Mouse (Mus musculus): ENCODE measurements at regions not wholly inside any gene's neighbourhood (a gene's known extent, or its start where the extent isn't known, plus 50 kb on each side); places are given as distances from the start of the nearest gene placed in this dataset.

DNA sequence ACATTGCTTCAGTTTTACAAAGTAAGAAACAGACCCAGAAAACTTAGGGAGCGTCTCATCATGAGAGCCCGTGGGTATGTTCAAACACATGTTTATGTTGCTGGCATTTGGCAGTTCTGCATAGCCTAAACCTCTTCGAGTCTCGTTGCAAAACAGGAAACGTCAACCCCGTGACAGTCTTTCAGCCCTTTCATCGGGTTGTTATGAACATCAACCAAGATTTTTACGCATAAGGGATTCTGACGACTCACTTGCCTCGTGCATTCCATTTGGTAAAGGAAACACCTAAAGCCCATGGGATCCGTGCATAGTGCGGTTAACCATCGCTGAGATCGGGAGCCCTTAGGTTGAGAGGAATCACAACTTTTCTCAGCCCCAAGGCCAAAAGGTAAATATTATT lies 115.7 kb downstream of the Gpam start:
- DNase-seq (ENCODE audit: low read depth): peak; percentile 59

DNA sequence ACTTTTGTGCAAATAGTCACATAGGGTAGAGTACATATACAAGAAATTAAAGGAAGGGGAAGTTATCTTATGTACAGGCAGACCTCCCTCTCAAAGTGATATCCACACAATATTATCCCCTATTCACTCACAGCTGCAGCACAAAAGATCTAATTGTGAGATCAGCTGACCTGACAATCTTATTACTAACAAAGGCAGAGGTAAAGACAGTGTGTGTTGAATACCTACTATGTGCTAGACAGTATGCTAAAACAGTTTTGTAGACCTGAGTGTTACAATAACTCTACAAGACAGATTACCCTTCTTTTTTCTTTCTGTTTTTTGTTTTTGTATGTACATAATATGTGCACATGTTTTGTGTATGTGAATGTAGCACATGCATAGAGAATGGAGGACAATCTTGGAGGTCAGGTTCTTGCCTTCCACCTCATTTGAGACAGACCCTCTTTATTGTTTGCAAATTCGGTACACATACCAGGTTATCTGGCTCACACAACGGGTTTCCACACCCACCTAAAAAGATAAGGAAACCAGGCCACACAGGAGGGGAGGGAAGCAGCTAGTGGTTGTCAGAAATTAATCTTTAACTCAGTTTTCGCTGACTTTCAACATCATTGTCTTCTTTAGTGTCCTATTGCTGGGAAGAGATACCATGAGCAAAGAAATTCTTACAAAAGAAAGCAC lies 118.4 kb downstream of the Gpam start:
- no peak for DNase-seq (ENCODE audit: low read depth)

DNA sequence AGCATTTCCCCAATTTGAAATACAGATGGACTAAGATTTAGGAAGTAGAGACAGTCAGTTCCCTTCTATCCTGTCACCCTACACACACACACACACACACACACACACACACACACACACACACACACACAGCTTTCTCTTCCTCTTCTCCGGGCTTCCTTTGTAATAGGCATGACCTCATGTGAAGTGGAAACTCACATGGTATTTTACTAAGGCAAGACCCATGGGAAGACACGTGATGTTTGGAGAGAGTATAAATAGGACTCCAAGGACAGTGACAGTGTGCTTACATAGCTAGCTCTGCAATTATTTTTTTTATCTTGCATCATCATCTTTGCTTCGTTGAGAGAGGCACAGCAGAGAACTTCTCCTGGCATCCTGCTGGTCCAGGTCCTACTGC lies 137.1 kb downstream of the Gpam start:
- no peak for DNase-seq (ENCODE audit: low read depth)

DNA sequence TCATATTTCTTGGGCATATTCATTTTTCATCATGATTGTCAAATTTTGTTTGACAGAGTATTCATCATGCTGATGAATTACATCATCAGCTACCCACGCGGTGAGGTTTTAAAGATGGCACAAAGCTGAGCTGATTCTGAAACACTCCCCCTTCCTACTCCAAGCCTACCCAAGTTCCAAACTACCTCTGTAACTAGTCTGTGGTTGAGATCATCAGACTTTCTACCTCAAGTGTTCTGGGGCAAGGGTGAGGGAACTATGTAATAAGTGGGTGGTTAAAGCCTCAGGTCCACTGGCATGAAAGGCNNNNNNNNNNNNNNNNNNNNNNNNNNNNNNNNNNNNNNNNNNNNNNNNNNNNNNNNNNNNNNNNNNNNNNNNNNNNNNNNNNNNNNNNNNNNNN lies 142.5 kb downstream of the Gpam start:
- peak; percentile 74 for DNase-seq (ENCODE audit: low read depth)

DNA sequence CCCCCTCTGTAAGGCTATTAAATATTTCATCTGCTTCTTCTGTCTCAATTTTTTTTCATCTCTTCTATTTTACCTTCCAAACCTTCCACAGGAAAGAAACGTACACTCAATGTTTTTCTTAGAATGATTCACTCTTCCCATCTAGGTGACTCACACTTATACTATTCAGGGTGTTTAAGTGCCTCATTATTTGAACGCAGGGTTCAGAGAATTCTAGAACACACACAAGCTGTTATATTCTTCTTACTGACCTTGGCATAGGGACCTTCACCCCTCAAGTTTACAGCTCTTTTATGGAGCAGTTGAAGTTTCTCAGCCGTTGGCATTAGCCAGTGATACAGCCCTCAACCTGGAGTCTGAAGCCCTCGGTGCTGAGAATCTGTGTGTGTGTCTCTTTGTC lies 144.2 kb downstream of the Gpam start:
- DNase-seq (ENCODE audit: low read depth): peak; percentile 79

DNA sequence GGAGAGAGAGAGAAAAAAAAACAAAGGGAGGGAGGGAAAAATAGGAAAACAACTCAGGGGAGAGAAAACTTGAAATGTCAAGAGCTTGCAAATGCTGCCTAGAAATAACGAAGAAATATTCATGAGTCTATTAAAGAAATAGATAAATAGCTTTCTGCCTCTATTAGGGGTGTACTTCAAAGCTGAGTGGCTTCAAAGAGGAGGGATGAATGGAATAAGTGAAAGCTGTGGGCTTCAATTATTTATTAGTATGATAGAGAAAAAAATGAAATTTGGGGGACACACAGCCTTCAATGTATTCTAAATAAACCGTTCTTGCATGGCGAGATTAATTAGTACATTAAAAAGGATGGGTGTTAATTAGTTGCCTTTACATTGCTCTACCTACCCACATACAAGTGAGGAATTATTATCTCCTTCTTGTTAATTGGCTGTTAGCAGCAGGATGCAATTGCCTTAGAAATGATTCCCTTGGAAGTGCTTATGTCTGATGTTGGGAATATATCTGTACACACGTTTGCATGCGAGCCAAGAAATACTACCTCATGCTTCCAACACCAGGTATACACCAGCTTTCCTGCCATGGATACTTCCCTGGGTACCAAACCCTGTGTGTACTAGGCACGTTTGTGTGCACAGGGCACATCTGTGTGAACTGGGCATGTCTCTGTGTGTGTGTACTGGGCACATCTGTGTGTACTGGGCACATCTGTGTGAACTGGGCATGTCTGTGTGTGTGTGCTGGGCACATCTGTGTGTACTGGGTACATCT lies 155.4 kb downstream of the Gpam start:
- DNase-seq (ENCODE audit: low read depth): no peak

DNA sequence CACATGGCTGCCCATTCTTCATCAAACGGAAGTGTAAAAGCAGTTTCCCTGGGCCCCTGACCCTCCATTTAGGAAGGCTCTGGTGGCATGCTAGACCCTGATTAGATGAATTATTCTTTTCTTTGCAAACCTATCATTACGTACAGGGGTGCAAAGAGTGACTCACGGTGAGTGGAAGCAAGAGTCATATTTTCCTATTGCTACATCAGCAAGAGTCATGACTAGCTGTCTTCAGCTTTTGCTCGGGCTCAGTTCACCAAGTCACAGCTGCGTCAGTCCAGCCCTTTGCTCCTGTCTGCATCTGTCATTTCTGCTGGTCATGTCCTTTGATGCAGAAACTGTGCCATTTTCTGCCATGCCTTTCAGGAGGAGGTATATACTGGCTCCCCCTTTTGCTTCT lies 168.7 kb downstream of the Gpam start:
- DNase-seq (ENCODE audit: low read depth): peak; percentile 88

DNA sequence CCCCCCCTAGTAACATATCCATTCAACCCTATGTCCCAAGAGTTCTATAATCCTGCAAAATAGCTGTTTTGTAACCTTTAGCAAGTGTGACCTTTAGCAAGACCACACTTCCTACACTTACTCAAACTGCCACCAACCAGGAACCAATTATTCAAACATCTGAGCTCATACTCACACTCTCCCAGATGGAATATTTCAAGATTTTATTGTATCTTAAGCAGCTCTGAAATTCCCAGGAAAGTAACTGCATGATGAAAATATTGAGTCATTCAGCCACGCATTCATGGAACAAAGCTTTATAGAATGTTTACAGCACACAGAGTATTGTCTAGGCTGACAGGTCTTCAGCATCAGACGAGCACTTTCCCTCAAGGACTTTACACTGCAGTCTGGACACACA lies 171.9 kb downstream of the Gpam start:
- DNase-seq (ENCODE audit: low read depth): peak; percentile 59

DNA sequence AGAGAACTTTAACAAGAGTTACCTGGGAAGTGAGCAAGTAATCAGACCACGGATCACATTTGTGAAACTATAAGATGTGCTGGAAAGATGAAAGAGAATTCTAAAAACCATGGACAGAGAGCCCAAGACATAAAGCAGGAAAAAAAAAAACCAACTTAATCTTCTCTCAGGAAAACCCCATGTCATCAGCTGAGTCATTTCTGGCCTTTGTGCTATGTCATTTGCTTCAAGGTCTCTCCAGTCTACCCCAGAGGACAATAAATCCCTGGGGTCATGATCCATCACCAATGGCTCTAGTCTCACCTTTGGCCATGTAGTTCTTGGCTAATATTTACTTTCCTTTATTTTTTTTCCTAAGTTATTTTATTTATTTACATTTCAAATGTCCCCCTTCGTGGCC lies 174.5 kb downstream of the Gpam start:
- DNase-seq (ENCODE audit: low read depth): no peak

DNA sequence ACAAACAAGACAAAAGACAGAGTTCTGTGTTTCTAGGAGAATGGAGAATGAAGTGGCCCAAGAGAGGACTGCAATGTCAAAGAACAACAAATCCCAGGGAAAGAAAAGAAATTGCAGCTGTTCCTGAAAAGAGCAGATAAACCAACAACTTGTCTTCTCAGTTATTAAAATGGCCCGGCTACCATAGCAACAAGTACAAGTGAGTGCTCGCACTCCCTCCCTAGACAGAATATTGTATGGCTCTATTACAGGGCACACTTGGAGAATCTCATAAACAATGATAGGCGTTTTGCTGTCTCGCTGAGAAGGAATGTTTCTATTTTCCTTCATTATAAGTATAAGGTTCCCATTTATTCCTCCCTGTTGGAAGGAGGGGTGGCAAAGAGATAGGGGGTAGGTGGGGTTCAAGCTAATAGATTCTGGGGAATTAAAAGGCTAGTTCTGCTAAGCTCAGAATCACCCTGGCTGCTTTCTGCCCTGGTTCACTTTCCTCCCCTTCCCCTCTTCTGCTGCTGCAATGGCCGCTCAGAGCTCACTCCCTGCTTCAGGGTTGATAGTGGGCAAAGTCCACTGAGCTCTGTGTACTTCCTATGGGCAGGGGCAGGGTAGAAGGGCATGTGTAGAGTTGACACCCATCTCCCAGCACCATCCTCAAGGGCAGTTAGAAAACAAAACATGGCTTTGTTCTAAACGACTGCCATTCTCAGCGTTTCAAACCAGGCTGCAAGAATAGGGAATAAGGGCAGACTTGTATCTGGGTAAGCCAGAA lies 178.5 kb downstream of the Gpam start:
- peak; percentile 48 for DNase-seq (ENCODE audit: low read depth)

DNA sequence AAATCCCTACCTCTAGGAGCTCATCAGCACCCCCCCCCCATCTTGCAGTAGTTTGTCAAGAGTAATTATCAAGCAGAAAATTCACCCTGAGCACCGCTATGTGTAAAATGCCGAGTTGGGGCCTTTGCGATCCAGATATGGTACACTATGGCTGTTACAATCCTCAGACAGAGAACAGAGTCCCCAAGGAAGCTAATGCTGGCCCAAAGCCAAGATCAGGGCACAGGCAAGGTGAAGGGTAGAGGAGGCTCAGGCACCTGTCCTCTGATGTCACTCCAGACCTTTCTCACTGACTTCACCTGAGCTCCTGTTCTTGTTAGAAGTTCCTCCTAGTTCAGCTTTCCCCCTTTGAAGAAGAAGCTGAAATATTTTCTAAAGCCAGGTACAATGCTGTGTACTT lies 179.5 kb downstream of the Gpam start:
- no peak for DNase-seq (ENCODE audit: low read depth)

DNA sequence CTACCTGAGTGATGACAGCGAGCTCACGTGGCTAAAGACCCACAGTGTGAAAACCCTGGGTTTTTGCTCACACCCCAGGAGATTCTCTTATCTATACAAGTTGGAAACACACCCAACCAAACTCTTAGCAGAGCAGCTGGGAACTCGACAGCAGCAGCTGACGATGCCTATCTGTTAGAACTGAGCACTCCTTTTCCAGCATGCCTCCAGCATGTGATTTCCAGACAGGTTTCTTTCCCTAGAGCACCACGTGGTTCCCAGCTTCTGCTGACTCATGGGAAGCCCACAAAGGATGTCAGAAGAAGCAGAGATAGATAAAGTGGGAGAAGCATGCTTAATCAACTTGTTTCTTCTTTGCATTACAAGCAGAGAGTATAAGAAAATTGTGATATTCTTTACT lies 194.5 kb downstream of the Gpam start:
- peak; percentile 48 for DNase-seq (ENCODE audit: low read depth)

DNA sequence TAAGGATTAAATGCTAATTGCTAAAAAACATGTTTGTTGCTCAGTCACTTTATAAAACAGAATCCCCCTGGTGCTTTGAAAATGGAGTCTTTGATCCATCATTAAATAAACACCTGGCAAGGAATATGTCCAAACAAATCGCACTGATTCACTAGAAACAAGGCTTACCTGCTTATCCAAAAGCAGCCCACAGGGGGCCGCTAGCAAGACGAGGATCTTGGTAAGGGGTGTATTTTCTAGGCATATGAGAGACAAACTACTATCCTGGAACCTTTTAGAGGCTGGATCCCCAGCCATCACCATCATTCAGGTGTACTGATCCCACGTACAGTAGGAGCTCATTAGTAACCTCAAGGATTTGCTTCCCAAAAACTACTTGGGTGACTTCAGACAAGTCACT lies 201.2 kb downstream of the Gpam start:
- peak; percentile 16 for DNase-seq (ENCODE audit: low read depth)

DNA sequence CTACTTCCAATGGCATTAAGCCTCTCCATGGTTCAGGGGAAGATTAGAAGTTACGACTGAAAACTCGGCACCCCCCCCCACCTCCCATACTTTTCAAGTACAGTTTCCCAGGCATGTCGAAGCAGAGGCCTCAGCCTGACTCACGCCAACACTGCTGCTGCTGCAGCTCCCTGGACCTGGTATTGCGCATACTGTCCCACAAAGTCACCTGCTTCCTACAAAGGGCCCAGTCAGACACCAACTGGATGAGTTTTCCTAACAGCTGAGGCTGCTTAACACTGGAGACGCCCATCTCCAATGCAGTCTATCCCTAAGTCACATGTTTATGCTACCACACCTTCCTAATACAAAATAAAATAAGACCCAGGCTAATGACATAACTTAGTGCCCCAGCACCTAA lies 207.4 kb downstream of the Gpam start:
- DNase-seq (ENCODE audit: low read depth): peak; percentile 14

DNA sequence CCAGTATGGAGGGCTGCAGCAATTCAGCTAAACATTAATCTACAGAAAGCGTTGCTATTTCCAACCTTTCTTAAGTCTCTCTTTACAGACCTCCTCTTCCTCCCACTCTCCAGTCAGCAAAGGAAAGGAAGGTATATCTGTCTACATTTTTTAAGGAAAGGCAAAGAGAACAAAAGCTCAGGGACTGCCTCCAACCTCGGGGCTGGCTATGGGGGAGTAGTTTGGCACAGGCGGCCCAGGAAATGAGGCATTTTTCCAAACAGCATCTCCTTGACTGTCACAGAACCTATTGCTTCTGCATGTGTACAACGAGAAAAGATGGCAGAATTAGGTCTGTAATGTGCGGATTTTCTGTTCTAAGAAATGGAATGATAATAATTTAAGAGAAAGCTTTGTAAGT lies 233.4 kb downstream of the Gpam start:
- DNase-seq (ENCODE audit: low read depth): no peak

DNA sequence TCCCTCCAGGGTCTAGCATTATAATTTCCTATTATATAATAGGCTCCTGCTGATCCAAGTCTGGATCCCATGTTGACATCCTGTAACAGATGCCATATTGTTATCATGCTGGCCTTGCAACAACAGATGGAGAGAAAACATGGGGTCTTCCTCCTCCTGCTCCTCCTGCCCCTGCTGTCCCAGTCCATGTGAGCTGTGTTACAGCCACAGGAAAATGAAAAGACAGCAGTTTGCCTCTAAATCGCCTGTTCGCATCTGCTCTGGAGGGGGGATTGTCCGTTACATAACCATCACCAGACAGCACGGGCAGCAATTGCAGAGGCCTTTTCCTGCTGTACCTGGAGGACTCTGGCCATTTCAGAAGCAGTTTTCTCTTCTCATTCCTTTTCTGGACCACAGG lies 260.0 kb downstream of the Gpam start:
- no peak for DNase-seq (ENCODE audit: low read depth)

DNA sequence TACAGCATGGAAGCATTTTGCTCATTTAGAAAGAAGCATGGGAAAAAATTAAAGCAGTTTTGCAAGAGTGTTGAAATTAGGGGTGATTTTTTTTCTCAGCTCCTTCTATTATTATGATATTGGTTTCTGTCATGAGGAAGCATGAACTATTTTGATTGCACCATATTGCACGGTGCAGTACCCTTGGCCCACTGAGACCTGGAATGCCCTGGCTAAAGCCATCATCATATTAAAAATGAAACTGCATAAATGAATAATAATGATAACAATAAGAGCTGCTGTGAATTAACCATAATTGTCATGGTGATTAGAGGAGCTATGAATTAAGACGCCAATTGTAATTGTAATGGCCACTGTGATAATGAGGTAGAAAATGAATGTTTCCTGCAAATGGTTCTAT lies 271.8 kb downstream of the Gpam start:
- DNase-seq (ENCODE audit: low read depth): no peak

DNA sequence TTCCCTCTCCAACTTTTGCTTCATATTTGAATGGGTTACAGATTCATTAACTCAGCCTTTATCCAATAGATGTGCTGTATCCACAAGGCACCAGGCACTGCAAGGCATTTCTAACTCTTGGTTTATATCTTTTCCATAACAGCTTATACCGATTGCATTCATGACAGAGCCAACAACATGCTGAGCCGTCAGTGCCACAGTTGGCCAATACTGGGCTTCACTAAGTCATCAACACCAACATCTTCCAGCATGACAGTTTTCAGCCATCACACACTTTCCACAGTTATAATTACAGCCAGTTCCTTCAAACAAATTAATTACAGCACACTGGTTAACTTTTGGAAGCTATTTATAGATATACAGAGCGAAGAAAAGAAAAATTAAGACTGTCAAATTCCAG lies 288.8 kb downstream of the Gpam start:
- DNase-seq (ENCODE audit: low read depth): no peak

DNA sequence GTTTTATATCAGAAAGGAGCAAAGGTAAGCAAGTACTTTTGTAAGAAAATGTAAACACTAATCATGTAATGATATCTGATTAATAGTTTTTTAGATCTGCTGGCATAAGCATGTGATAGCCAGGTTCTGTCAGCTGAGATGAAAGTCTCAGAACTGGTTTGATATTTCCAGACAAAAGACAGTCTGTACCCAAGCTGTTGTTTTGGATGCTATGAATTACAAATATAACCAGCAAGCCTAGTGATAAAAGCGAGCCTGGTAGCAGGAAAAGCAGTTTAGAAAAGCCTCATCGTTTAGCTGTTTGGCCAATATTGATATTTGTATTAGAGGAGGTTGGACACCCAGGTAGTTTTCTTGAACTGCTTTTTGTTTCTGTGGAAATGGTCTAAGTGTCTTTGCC lies 290.6 kb downstream of the Gpam start:
- DNase-seq (ENCODE audit: low read depth): no peak

DNA sequence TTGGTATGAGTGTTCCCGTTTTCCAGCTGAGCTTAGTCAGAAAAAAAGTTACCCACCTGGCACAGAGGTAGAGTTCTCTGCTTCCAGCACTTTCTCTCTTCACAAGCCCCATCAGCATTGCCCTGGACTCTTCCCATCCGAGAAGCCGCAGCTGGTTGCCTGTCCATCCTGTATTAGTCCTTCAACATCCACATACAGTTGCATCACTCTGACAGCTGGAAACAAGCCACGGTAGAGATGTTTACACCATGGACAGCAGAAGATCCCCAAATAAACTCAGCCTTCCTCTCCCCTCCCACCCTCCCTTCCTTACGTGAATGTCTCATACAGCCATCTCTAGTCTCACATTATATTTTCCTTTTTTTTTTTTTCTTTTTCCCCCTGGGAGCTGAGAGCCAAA lies 304.9 kb downstream of the Gpam start:
- DNase-seq (ENCODE audit: low read depth): peak; percentile 16

DNA sequence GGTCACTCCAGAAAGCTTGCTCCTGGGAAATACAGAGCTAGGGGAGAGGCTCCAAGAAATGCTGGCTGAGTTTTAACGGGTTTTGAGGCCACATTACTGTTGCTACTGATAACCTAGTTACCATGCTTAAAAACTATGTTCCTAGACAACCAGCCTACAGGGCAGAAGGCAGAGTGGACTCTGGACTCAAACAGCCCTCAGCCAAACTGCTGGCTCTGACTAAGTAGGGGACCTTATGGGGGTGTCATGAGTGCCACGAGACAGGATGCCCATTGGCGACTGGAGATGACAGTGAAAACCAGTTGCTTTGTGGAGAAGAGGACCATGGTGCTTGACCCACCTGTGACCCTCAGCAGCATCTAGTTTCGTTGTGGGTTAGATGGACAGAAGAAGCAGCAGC lies 306.5 kb downstream of the Gpam start:
- DNase-seq (ENCODE audit: low read depth): no peak

DNA sequence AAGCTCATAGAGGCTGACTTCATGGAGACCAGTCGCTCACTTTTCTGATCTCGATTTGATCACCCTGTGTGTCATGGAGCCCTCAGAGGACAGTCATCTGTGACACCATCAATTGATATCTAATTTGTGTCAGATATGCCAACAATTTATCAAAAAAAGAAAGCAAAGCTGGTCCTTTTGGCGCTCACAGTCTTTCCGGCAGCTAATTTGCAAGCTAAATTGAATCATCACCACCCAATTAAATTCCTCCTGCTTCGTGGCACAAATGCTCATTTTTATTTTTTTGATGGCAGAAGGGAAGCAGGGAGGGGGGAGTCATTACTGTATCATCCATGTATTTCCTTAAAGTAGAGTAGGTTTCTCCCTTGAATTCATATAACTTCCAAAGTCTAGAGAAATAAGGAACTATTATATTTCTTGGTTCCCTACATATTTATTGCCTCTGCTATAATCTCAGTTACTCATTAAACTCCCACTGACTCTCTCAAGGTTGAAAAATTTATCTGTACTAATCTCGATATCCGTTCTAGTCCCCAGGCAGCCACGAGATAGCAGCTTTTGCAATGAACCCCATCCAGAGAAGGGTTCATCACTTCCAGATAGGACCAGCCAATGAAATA lies 325.8 kb downstream of the Gpam start:
- no peak for DNase-seq (ENCODE audit: low read depth)

DNA sequence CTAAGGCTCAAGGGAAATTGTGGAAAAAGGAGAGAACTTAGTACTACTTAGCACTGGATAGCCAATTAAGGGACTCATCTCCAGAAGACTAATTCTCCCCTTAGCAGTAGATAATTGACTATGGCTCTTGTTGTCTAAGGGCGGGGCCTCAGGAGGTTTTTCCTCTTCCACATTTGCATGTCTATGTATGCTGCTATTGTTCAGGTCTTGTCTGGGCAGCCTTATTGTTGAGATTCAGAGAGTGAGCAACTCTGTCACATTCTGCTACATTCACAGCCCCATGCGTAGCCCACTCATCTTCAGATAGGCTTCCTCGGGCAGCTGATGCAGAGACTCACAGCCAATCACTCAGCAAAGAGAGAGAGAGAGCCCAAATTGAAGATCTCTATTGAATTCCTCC lies 339.9 kb downstream of the Gpam start:
- no peak for DNase-seq (ENCODE audit: low read depth)
